Mouse (Mus musculus) cortical plate, adult 2 months (tissue): ENCODE data around the gene Aig1. TPM values are rescaled to one million over a fixed set of nuclear protein-coding genes. Genes with fewer than 3 reads are reported as not detected.

Experiments
- H3K27ac ChIP-seq: fragments of 200-500 bp; 2 replicates; pipeline ENCODE4 v1.5.1; 2012; ENCODE audit warnings: low read length, control low read depth, inconsistent platforms; ENCODE audit not compliant: insufficient read depth
- H3K4me1 ChIP-seq: fragments of 200-500 bp; 2 replicates; pipeline ENCODE4 v1.6.1; 2011; ENCODE audit warnings: low read length; ENCODE audit not compliant: control insufficient read depth, insufficient read depth
- H3K4me3 ChIP-seq: fragments of 200-500 bp; 2 replicates; pipeline ENCODE4 v1.5.1; 2011; ENCODE audit warnings: mild to moderate bottlenecking, low read length, control low read depth; ENCODE audit not compliant: insufficient read depth
- CTCF ChIP-seq: fragments of 200-500 bp; IDR thresholded peaks from 2 replicates; pipeline ENCODE4 v1.5.1; 2011; ENCODE audit warnings: mild to moderate bottlenecking, control low read depth, low read length; ENCODE audit not compliant: insufficient read depth; ENCODE audit errors: extremely low read depth
- POLR2A ChIP-seq: fragments of 200-500 bp; IDR thresholded peaks from 2 replicates; pipeline ENCODE4 v1.6.1; 2011; ENCODE audit warnings: mild to moderate bottlenecking, low read length, control low read depth; ENCODE audit not compliant: insufficient read depth; ENCODE audit errors: extremely low read depth
- polyA plus RNA-seq: library from polyadenylated mRNA; depleted of rRNA; stranded (reverse); fragments of >200 nt; gene quantifications from 2 replicates; pipeline ENCODE4 v1.2.3, GENCODE M21; 2012

Aig1 gene
- polyA plus RNA-seq, 1 experiment, result 69.4 TPM

GRCm38 (mm10) chr10:13835737-13836475, 32.9 kb downstream of the Aig1 start:
- Histone ChIP-seq H3K4me1 (peaks cover 4% of the 10 kb centered on the region; the same call in 1 of the 2 replicates), H3K4me3 (no peak overlapping the region), H3K27ac (no peak overlapping the region)
- no peak for TF ChIP-seq POLR2A
- TF ChIP-seq CTCF, result no peak

- Histone ChIP-seq H3K4me1 (peaks cover 4% of the 10 kb centered on the region; the same call in 1 of the 2 replicates), H3K4me3 (no peak overlapping the region), H3K27ac (no peak overlapping the region)
- no peak for TF ChIP-seq POLR2A
- no peak for TF ChIP-seq CTCF
Observed at GRCm38 (mm10) chr10:13834056-13834455, 34.7 kb downstream of the Aig1 start.

- no peak overlapping the region for H3K4me3 ChIP-seq
- no peak for TF ChIP-seq POLR2A
- TF ChIP-seq CTCF, result no peak
- peaks cover 4% of the 10 kb centered on the region; the same call in 1 of the 2 replicates for H3K4me1 ChIP-seq
- H3K27ac ChIP-seq, result no peak overlapping the region
Observed at GRCm38 (mm10) chr10:13833066-13833566, 35.7 kb downstream of the Aig1 start.

GRCm38 (mm10) chr10:13832546-13833033, 36.2 kb downstream of the Aig1 start:
- Histone ChIP-seq H3K27ac (no peak overlapping the region), H3K4me1 (peaks cover 4% of the 10 kb centered on the region; the same call in 1 of the 2 replicates), H3K4me3 (no peak overlapping the region)
- TF ChIP-seq POLR2A, result no peak
- no peak for TF ChIP-seq CTCF

- Histone ChIP-seq H3K4me1 (no peaks in the 10 kb centered on the region), H3K27ac (no peak overlapping the region), H3K4me3 (no peak overlapping the region)
- no peak for TF ChIP-seq POLR2A
- TF ChIP-seq CTCF, result no peak
Observed at GRCm38 (mm10) chr10:13827150-13827549, 41.6 kb downstream of the Aig1 start.

GRCm38 (mm10) chr10:13813591-13813990, 55.2 kb downstream of the Aig1 start:
- TF ChIP-seq CTCF, result no peak
- no peak for TF ChIP-seq POLR2A
- no peaks in the 10 kb centered on the region for H3K4me1 ChIP-seq
- no peak overlapping the region for H3K27ac ChIP-seq
- no peak overlapping the region for H3K4me3 ChIP-seq

- H3K4me3 ChIP-seq, result no peak overlapping the region
- no peak overlapping the region for H3K27ac ChIP-seq
- H3K4me1 ChIP-seq, result no peaks in the 10 kb centered on the region; the same call in 1 of the 2 replicates
- TF ChIP-seq POLR2A, result no peak
Observed at GRCm38 (mm10) chr10:13808291-13808690, 60.5 kb downstream of the Aig1 start.

- Histone ChIP-seq H3K4me3 (no peak overlapping the region), H3K27ac (no peak overlapping the region), H3K4me1 (no peaks in the 10 kb centered on the region; the same call in 1 of the 2 replicates)
- TF ChIP-seq POLR2A, result no peak
- no peak for TF ChIP-seq CTCF
Observed at GRCm38 (mm10) chr10:13806806-13807205, 62.0 kb downstream of the Aig1 start.

GRCm38 (mm10) chr10:13801296-13801695, 67.5 kb downstream of the Aig1 start:
- no peak overlapping the region for H3K4me3 ChIP-seq
- H3K27ac ChIP-seq, result no peak overlapping the region
- no peaks in the 10 kb centered on the region; the same call in 1 of the 2 replicates for H3K4me1 ChIP-seq
- TF ChIP-seq POLR2A (no peak), CTCF (no peak)

GRCm38 (mm10) chr10:13793458-13793857, 75.3 kb downstream of the Aig1 start:
- TF ChIP-seq POLR2A (no peak), CTCF (no peak)
- Histone ChIP-seq H3K27ac (no peak overlapping the region), H3K4me3 (no peak overlapping the region), H3K4me1 (no peaks in the 10 kb centered on the region)
